Mouse (Mus musculus) small intestine, adult 2 months (tissue): ENCODE data around the gene Tnp2. TPM values are rescaled to one million over a fixed set of nuclear protein-coding genes. Genes with fewer than 3 reads are reported as not detected.
A peak's percentile ranks its signal among the peaks of the same experiment; 100 is the strongest.

Experiments used
- H3K27ac ChIP-seq: fragments of 200-500 bp; 2 replicates; pipeline ENCODE4 v1.5.1; 2012; ENCODE audit warnings: low read depth, low read length, control low read depth, inconsistent platforms; ENCODE audit not compliant: insufficient read depth
- H3K27me3 ChIP-seq: fragments of 200-500 bp; 2 replicates; pipeline ENCODE4 v1.6.1; 2012; ENCODE audit warnings: mild to moderate bottlenecking, moderate library complexity, low read length, inconsistent platforms; ENCODE audit not compliant: control insufficient read depth, insufficient read depth
- H3K36me3 ChIP-seq: fragments of 200-500 bp; 2 replicates; pipeline ENCODE4 v1.6.1; 2012; ENCODE audit warnings: mild to moderate bottlenecking, low read length, control low read depth, inconsistent platforms; ENCODE audit not compliant: control insufficient read depth, insufficient read depth
- H3K4me1 ChIP-seq: fragments of 200-500 bp; 2 replicates; pipeline ENCODE4 v1.6.1; 2012; ENCODE audit warnings: low read length, inconsistent platforms, mixed read lengths; ENCODE audit not compliant: control insufficient read depth, insufficient read depth, insufficient read length
- H3K4me3 ChIP-seq: fragments of 200-500 bp; 2 replicates; pipeline ENCODE4 v1.5.1; 2012; ENCODE audit warnings: low read depth, mild to moderate bottlenecking, control low read depth, inconsistent platforms, low read length, moderate library complexity
- CTCF ChIP-seq: fragments of 200-500 bp; IDR thresholded peaks from 2 replicates; pipeline ENCODE4 v1.5.1; 2012; ENCODE audit warnings: low read depth, mild to moderate bottlenecking, control low read depth, inconsistent platforms, low read length, moderate library complexity, mixed read lengths; ENCODE audit not compliant: insufficient replicate concordance, insufficient read length; ENCODE audit errors: extremely low read depth
- POLR2A ChIP-seq: fragments of 200-500 bp; IDR thresholded peaks from 2 replicates; pipeline ENCODE4 v1.6.1; 2012; ENCODE audit warnings: low read depth, mild to moderate bottlenecking, control low read depth, inconsistent platforms, low read length, moderate library complexity
- whole genome bisulfite sequencing: fragments of 180-500 bp; shearing (Covaris S2); methylation state at CpG from one replicate; pipeline ENCODE4 v1.1.7; 2018; 5-methylcytosine and 5-hydroxymethylcytosine counted together
- polyA plus RNA-seq: library from polyadenylated mRNA; depleted of rRNA; stranded (reverse); fragments of >200 nt; gene quantifications from 2 replicates; pipeline ENCODE4 v1.2.3, GENCODE M21; 2012

Tnp2 gene
- polyA plus RNA-seq, 1 experiment: not detected

- Histone ChIP-seq H3K4me3 (no peak overlapping the region), H3K27ac (peak overlapping the region; percentile 47; the same call in 1 of the 2 replicates), H3K36me3 (no peaks in the 10 kb centered on the region), H3K4me1 (peaks cover 21% of the 10 kb centered on the region), H3K27me3 (no peaks in the 10 kb centered on the region)
- TF ChIP-seq CTCF (no peak), POLR2A (no peak)
- WGBS: 32% methylated on average over 2 of the region's 2 CpGs
These were observed 18.8 kb downstream of the Tnp2 start for GRCm38 (mm10) chr16:10769661-10770060.

- Histone ChIP-seq H3K27ac (no peak overlapping the region), H3K27me3 (no peaks in the 10 kb centered on the region), H3K4me1 (peaks cover 18% of the 10 kb centered on the region), H3K4me3 (no peak overlapping the region), H3K36me3 (no peaks in the 10 kb centered on the region)
- 53% methylated on average over 9 of the region's 9 CpGs for WGBS
- TF ChIP-seq POLR2A: no peak
- TF ChIP-seq CTCF: no peak
These were observed 19.6 kb downstream of the Tnp2 start for GRCm38 (mm10) chr16:10768821-10769220.

GRCm38 (mm10) chr16:10767158-10767557 is 21.3 kb downstream of the Tnp2 start:
- 37% methylated on average over 4 of the region's 4 CpGs for WGBS
- Histone ChIP-seq H3K4me3 (no peak overlapping the region), H3K4me1 (peaks cover 18% of the 10 kb centered on the region), H3K36me3 (no peaks in the 10 kb centered on the region), H3K27ac (no peak overlapping the region), H3K27me3 (no peaks in the 10 kb centered on the region)
- TF ChIP-seq CTCF: peak; percentile 34; the same call in 1 of the 2 replicates
- TF ChIP-seq POLR2A: no peak

- TF ChIP-seq POLR2A: no peak
- TF ChIP-seq CTCF: no peak
- WGBS: 40% methylated on average over 2 of the region's 2 CpGs
These were observed 24.1 kb downstream of the Tnp2 start for GRCm38 (mm10) chr16:10764323-10764722.

GRCm38 (mm10) chr16:10763540-10764264 is 24.8 kb downstream of the Tnp2 start:
- H3K27me3 ChIP-seq: no peaks in the 10 kb centered on the region
- H3K4me1 ChIP-seq: peaks cover 5% of the 10 kb centered on the region
- WGBS: 51% methylated on average over 6 of the region's 6 CpGs
- H3K4me3 ChIP-seq: no peak overlapping the region
- H3K27ac ChIP-seq: no peak overlapping the region
- no peaks in the 10 kb centered on the region for H3K36me3 ChIP-seq
- TF ChIP-seq POLR2A (no peak), CTCF (no peak)

More at GRCm38 (mm10) chr16:10764323-10764722, 24.1 kb downstream of the Tnp2 start:
- Histone ChIP-seq H3K27me3 (no peaks in the 10 kb centered on the region), H3K4me3 (no peak overlapping the region), H3K27ac (no peak overlapping the region), H3K4me1 (peaks cover 8% of the 10 kb centered on the region), H3K36me3 (no peaks in the 10 kb centered on the region)

GRCm38 (mm10) chr16:10762569-10763180 is 25.8 kb downstream of the Tnp2 start:
- Histone ChIP-seq H3K27me3 (no peaks in the 10 kb centered on the region), H3K4me3 (no peak overlapping the region), H3K4me1 (peaks cover 3% of the 10 kb centered on the region; the same call in 1 of the 2 replicates), H3K27ac (no peak overlapping the region), H3K36me3 (no peaks in the 10 kb centered on the region)
- 68% methylated on average over 5 of the region's 5 CpGs for WGBS
- TF ChIP-seq CTCF (no peak), POLR2A (no peak)

GRCm38 (mm10) chr16:10761182-10761581 is 27.3 kb downstream of the Tnp2 start:
- Histone ChIP-seq H3K27ac (no peak overlapping the region), H3K27me3 (no peaks in the 10 kb centered on the region), H3K4me1 (peaks cover 3% of the 10 kb centered on the region; the same call in 1 of the 2 replicates), H3K36me3 (no peaks in the 10 kb centered on the region), H3K4me3 (no peak overlapping the region)
- TF ChIP-seq CTCF (no peak), POLR2A (no peak)
- WGBS: 73% methylated on average over 8 of the region's 8 CpGs

GRCm38 (mm10) chr16:10756168-10756567 is 32.3 kb downstream of the Tnp2 start:
- 85% methylated on average over 5 of the region's 6 CpGs for WGBS
- no peak overlapping the region for H3K4me3 ChIP-seq
- H3K27ac ChIP-seq: no peak overlapping the region
- H3K27me3 ChIP-seq: no peaks in the 10 kb centered on the region
- peaks cover 17% of the 10 kb centered on the region; the same call in 1 of the 2 replicates for H3K4me1 ChIP-seq
- TF ChIP-seq CTCF (no peak), POLR2A (no peak)
- no peaks in the 10 kb centered on the region for H3K36me3 ChIP-seq
